Mouse (Mus musculus) E14TG2a.4 (cell line): ENCODE data around the gene Xpo6.

Experiments used
- CTCF ChIP-seq: conservative IDR thresholded peaks from 2 replicates; pipeline ENCODE4 v1.5.1; 2014; ENCODE audit warnings: low read length
- NANOG ChIP-seq: IDR thresholded peaks from 2 replicates; pipeline ENCODE4 v1.6.1; 2014; ENCODE audit warnings: borderline replicate concordance, low read length, mixed read lengths

- TF ChIP-seq CTCF (no peak), NANOG (no peak)
Measured at GRCm38 (mm10) chr7:126236083-126236793, 35.9 kb upstream of the Xpo6 start.
